Mouse (Mus musculus): ENCODE data around the gene Tnfsf11.

DNA sequence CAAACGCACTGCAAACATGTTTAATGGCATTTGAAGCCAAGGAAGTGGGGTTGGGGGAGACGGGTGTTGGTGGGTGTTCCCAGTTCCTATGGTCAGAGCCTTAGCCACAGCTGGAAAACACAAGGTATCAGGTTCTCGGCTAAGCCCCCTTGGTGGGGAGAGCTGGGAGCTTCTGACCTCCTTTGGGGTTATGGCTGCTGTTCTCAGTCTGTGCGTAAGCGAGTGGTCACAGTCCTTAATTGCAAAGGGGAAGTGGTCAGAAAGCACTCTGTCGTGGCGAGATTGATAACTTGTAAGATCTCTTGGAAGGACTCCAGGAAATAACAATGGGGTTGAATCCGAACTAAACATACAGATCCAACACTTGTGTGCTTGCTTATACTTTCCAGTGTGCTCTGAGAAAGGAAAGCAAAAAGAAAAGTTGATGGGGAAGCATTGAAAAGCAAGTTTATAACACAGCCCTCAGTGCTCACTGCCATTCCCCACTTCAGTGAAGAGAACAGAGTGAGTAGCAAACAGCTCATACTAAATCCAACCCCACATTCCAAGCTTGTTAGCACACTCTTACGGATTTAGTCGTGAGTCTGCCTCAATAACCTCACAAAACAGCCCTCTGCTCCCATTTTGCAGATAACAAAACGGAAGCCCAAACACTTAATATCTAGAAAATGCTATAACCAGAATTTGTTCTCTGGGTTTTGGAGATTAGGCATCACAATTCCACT, 22.9 kb upstream of the Tnfsf11 start:
- TF ChIP-seq CTCF (conservative IDR thresholded peaks at IDR 0.05; ENCODE audit: low read length) (no peak), POU5F1 (IDR thresholded peaks at IDR 0.05; ENCODE audit: borderline replicate concordance, low read length) (no peak)
